Mouse (Mus musculus): Measurements from ENCODE around the gene Syngr1.

The Syngr1 gene

DNA sequence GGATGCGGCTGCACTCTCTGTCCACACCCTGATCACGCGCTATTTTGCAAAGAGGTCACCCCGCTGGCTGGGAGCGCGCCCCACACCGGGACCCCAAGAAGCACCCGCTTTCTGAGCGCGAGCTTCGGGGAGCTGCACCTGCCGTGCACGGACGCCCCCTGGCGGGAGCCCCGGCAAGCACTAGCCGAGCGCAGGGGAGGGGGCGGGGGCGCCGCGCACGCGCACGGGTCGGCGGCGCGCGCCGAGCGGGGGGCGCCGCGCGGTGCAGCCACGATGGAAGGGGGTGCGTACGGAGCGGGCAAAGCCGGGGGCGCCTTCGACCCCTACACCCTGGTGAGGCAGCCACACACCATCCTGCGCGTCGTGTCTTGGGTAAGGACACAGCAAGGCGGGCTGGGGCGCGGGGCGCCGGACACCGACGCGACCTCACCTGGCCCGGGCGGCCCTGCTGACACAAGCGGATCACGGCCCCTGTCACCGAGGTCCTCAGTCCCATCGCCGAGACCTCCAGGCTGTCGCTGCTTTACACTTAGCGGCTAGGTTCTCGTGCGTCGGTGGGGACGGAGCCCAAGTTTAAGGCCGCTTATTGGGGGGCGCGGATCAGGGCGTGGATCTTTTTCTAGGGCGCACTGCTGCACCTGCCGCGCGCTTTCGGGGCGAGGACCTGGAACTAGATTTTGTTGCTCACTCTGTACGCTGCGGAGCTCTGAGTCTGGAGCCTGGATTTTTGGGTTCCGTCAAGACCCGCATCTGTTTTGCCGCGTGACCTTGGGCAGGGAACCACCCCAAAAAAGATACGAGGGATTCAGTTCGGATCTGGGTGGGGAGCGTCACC lies at the start of gene Syngr1, which contains the start of gene Rpl3:
TSS of gene Syngr1 (plus strand) at position 214 of the 835 bp plus-strand sequence.
TSS of gene Rpl3 (minus strand) at position 748 of the 835 bp plus-strand sequence.
- DNase-seq (ENCODE audit: low read depth, low spot score) = peak; percentile 91

DNA sequence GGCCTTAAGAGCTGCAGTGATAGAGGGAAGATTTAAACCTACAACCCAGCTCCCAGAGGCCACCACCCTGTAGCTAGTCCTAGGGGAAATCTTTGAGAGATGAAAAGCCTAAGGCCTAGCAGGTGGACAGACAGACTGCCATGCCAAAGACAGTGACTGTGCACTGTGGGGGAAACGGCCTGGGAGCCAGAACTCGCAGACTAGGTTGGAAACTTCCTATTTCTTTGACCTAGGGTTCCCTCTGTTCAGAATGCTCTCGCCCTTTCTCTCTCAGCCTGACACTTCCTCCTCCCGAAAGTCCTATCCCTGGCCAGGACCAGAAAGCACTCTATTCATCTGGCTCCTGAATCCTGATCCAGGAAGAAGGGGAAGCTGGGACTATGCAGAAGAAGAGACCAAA lies 49.0 kb upstream of the Syngr1 start:
- DNase-seq (ENCODE audit: low read depth, low spot score) = no peak

DNA sequence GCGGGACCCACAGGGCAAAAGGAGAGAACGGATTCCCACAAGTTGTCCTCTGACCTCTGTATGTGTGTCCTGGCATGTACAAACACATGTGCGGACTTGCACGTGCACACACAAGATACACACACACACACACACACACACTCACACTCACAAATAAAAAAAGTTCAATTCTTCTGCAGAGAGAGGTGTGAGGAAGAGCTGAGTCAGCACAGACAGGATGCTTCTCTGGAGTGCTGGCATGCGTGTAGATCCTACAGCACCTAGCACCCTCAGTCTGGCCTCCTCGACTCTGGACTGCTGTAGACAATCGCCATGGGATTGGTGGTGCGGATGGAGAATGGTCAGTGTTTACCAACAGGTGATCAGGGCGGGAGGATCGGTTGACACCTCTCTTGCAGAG lies 46.9 kb upstream of the Syngr1 start:
- DNase-seq (ENCODE audit: low read depth, low spot score) = no peak

DNA sequence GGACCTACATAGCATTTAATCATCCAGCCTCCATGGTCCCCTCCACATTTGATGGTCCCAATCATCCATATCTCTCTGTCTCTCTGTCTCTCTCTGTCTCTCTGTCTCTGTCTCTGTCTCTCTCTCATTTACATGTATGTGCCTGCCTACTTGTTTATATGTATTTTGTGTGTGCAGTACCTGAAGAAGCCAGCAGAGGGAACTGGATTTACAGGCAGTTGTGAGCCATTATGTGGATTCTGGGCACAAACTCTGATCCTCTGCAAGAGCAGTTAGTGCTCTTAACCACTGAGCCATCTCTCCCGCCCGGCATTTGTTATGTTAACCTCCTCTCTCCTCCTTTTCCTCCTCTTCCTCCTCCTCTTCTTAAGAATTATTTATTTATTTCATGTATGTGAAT lies 45.4 kb upstream of the Syngr1 start:
- no peak for DNase-seq (ENCODE audit: low read depth, low spot score)

DNA sequence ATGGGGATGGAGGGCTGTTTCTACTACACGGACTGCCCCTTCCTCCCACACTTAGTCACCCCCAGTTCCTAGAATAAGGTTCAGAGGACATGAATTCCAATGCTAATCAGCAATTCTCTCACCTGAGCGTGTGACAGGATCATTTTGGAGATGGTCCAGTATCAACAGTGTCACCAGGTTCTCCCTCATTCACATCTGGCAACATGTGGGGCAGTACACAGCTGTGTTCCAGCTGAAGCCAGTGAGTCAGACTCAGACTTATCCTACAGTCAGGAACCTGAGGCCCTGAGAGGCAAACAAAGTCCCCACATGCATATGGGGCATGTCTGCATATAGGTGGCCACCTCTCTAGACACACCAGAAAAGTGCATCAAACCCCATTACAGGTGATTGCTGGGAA lies 43.9 kb upstream of the Syngr1 start:
- DNase-seq (ENCODE audit: low read depth, low spot score) = no peak

DNA sequence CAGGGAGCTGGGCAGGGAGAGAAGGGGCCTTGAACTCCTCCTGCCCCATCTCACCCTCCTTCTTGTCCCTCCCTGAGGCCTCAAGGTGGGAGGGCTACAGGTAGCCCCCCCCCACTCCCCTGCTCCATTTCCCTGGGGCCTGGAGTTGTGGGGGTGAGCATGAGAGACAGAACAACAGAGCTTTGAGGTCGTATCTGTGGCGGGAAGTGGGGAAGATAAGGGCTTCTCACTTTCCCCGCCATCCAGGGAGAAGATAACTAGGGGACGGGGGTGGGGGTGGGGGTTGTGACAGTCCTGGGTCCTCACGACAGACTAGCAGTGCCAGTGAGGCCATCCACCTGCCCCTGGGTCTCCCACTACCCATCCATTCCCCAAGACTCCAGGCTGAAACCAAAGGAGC lies 43.2 kb upstream of the Syngr1 start:
- no peak for DNase-seq (ENCODE audit: low read depth, low spot score)

DNA sequence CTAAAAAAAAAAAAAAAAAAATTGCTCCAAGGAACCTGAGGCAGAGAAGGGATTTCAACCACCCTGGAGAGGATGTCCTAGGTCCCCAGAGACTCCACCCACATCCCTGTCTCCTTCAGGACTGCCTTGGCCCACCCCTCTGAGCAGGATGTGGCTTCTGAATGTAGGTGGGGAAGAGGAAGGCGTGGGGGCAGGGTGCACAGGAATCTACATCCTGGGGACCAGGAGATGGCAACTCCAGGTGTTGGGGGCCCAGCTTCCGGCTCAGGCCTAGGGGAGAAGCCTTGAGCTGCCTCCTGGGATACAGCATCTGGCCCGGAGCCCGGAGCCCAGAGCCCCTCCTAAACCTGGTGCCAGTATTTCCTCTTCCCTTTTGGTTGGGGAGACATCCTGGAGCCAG lies 41.0 kb upstream of the Syngr1 start:
- DNase-seq (ENCODE audit: low read depth, low spot score) = no peak

DNA sequence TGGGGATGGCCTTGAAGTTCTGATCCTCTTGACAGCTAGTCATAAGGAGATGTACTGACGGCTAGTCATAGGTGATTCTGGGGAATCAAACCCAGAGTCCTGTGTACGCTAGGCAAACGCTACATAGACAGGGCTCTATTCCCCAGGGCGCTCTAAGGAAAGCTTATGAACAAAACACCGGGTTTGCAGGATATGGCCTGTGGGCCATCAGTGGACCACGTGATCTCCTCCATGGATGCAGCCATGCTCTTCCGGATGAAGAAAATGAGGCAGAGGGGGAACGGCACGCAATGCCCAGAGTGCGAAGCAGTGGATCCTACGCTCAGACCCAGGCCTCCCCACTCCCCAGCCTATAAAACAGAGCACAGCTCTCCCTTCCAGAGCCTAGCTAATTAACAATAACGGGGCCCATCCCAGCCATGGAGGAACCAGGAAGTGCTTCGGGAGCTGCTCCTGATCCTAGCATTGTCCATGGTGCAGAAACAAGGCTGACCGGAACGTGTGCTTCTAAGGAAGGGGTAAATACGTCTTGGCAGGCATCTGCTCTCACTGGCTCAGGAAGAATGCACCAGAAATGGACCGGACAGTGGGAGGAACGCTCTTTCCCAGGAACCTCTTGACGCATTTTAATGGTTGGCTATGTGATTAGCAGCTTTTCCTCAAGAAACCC lies 39.9 kb upstream of the Syngr1 start:
- DNase-seq (ENCODE audit: low read depth, low spot score) = no peak

DNA sequence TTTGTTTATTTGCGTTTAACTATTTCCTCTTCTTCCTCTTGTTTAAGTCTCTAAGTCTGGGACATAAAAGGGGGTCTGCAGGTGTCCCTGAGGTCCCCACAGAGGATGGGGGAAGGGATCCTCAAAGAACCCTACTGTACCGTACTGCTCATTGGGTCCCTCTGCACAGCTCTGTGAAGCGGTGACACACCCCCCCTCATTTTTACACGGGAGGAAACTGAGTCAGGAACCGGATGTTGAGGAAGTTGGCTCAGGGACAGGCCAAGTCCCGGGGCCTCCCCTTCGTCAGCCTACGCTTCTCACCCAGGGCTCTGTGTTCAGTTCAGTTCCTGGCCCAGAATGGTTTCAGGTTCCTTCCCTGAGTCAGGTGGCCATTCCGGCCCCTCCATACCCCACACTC lies 39.4 kb upstream of the Syngr1 start:
- no peak for DNase-seq (ENCODE audit: low read depth, low spot score)

DNA sequence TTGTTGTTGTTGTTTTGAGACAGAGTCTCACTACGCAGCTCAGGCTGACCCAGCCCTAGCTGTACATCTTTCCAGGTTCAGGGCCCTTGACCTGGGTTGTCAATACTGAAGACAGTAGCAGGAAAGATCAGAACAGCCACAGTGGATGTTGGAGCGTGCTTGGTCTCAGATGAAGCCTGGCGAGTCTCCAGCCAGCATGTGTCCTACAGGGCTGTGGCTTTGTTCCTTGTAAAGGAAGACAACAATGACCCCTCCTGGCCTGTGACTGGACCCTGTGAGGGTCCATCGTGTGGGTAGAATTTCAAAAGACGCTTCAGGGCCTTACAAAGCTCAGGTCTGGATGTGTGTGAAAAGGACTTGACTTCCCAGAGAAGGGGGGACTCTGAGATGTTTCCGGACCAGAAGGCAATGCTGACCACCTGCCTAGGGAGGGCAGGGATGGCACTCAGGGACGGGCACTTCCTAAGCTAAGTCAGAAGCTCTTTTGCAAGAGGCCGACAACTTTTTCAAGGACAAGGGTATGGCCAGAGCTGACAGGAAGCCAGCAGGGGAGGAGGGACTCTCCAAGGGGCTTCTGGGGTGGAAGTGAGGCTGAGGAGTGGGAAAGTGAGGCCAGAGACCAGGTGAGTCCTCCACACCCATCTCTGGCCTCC lies 37.6 kb upstream of the Syngr1 start:
- no peak for DNase-seq (ENCODE audit: low read depth, low spot score)

DNA sequence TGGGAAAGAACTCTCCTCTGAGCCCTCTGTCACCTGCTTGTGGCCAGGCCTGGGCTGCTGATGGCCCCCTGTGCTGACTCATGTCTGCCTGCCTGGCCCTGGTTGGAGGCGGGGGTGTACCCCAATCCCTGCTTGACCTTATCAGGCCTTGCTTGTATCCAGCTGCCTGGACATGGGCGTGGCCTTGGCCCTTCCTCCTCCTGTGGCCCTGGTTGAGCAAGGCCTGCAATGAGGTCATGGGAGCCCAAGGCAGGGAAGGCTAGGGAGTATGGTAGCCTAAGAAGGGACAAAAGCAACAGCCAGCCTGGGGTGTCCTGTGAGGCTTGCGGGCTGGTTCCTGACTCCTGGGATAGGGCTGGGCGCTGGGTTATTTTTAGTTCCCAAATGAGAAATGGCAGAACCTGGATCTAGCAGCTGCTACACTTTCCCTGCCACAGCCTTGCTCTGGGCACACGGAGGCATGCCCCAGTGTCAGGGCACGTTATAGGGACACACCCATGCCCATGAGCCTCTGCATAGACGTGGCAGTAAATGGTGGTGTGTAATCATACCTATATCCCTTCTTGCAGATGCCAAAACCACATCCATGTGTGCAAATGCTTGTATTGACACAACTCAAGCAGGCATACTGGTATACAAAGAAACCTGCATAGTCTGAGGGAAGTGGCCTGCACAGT lies 37.0 kb upstream of the Syngr1 start:
- DNase-seq (ENCODE audit: low read depth, low spot score) = no peak

DNA sequence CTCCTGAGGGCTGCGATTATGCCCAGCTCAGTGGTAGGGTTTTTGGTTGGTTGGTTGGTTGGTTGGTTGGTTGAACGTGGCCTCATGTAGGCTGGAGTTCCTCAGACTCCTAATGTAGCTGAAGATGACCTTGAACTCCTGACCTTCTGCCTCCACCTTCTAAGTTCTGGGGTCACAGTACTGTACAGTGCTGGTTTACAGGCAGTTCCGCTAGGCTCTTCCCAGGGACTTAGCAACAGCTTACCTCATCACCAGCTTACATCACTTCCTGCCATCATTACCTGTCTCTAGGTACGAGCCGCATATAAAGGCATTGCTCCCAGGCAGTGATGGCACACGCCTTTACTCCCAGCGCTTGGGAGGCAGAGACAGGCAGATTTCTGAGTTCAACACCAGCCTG lies 33.0 kb upstream of the Syngr1 start:
- DNase-seq (ENCODE audit: low read depth, low spot score) = no peak

DNA sequence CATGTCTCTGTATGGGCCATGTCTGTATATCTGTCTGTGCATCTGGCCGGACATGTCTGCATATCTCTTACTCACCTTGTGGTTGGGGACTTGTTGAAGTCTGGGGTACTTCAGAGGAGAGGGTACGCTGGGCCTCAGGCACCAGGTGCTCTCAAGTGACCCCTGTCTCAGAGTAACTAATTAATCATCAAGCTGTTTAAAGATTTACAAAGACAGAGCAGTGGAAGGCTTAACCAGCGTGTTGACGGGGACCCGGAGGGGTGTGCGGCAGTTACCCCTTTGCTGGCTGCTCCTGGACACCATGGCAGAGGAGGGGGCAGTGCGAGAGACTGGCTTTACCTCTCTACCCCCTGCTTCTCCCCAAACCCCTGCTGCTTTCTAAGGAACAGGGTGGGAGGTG lies 31.5 kb upstream of the Syngr1 start:
- DNase-seq (ENCODE audit: low read depth, low spot score) = no peak

DNA sequence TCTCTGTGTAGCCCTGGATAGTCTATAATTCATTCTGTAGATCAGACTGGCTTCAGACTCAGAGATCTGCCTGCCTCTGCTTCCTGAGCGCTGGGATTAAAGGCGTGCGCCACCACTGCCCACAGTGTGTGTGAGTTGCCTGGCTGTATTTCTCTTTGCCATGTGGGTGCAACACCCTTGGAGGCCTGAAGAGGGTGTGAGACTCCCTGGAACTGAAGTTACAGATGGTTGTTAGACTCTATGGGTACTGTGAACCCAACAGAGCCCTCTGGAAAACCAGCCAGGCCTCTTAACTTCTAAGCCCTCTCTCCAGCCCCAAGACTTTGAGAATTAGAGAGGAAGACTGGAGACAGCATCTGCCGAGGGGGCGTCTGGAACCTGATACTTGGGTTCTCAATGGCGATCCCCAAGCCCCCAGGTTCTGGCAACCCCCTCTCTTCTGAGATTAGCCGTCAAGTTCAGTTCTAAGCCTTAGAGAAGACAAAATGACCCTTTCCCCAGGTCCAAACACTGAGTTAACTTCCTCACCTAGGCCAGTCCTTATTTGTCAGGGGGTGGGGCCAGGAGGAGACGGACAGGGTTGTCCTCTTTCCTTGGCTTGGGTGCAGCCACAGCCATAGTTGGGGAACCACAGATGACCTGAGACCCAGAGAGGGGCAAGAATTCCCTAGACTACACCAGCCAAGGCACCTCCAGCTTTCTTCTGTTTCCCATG lies 30.6 kb upstream of the Syngr1 start:
- DNase-seq (ENCODE audit: low read depth, low spot score) = no peak

DNA sequence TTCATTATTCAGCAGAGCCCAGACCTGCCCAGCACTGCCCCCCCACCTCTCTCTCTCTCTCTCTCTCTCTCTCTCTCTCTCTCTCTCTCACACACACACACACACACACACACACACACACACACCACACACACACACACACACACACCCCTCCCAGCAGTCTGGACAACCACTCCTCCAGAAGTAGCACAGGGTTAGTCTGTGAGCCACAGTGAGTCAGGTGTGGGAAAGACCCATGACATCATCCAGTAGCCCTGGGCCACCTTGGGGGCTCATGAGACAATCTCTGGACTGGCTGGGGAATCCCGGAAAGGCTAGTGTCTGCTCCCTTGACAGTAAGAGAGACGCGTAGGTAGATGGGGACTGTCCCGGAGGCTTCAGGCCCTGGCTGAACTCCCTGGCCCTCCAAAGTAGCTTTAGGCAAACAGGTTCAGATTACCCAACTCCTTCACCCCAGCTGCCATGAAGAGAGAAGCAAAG lies 30.0 kb upstream of the Syngr1 start:
- DNase-seq (ENCODE audit: low read depth, low spot score) = no peak

DNA sequence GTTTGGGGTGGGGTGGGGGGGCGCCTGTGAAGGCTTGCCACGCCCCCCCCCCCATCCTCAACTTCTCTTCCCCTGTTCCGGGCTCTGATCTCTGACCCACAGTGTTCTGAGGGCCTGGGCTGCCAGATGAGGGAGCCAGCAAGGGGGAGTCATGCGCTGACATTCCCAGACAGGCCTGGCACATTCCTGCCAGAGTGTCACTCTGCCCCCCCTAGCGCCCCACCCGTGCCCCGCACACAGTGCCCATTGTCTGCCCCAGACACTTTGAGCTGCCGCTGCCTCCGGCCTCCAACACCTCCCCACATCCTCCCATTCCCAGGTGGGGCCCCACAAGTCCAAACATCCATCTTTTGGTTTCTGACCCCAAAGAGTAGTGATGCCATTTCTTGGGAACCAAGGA lies 28.8 kb upstream of the Syngr1 start:
- DNase-seq (ENCODE audit: low read depth, low spot score) = no peak

DNA sequence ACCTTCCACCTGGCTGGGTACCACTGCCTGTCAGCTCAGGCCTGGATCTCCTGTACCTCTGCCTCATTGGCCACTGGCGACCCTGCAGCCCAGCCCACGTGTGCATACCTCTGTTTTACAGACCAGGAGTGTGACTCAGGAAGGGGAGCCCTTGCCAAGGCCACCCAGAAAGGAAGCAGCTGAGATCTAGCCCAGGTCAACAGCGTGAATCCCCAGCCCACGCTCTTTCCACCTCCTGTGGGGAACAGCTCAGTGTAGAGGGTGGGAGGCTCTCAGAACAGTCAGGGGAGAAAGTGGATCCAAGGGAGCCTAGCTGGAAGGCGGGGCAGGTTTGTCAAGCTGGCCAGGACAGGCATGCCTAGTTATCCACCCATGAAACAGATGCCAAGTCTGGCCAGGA lies 28.3 kb upstream of the Syngr1 start:
- DNase-seq (ENCODE audit: low read depth, low spot score) = peak; percentile 60

DNA sequence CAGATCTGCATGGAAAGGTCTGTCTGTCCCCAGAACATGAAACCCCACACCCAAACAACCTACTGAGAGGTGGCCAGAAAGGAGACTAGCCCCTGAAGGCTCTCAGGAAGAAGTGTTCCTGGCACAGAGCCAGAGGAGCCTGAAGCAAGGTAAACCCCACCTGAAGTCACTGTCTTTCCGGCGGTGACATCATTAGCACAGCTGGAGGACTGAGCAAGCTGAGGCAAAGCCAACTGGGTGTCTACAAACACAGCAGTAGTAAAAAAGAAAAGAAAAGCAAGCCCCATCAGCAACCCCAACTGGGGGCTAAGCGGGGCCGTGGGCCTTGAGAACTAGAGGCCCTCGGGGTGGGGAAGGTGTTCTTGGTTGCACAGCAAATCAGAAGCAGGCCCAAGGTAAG lies 26.2 kb upstream of the Syngr1 start:
- no peak for DNase-seq (ENCODE audit: low read depth, low spot score)

DNA sequence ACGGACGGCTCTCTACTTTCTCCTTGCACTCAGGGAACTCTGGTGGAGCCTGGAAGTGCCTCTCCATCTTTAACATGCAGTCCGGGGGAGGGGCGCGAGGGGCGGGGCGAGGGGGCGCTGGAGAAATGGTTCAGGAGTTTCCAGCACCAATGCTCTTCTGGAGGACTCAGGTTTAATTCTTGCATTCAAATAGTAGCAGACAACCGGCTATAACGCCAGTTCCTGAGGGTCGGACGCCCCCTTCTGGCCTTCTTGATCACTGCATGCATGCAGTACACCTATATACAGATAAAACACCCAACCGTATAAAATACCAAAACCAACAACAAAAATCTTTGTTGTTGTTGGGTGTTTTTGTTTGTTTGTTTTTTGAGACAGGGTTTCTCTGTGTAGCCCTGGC lies 25.7 kb upstream of the Syngr1 start:
- DNase-seq (ENCODE audit: low read depth, low spot score) = no peak

DNA sequence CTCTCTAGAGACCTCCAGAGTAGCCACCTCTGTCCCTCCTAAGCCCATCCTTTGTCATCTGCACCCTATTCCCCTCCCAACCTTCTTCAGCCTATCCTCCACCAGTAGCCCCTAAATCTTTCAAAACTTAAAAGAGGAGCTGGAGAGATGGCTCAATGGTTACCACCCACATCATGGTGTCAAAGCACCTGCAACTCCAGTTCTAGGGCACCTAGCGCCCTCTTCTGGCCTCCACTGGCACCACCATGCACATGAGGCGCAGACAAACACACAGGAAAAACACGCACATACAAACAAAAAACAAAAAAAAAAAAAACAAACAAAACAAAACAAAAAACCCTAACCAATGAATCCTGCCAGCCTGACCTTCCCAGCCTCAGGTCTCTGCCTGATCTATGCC lies 24.6 kb upstream of the Syngr1 start:
- no peak for DNase-seq (ENCODE audit: low read depth, low spot score)

DNA sequence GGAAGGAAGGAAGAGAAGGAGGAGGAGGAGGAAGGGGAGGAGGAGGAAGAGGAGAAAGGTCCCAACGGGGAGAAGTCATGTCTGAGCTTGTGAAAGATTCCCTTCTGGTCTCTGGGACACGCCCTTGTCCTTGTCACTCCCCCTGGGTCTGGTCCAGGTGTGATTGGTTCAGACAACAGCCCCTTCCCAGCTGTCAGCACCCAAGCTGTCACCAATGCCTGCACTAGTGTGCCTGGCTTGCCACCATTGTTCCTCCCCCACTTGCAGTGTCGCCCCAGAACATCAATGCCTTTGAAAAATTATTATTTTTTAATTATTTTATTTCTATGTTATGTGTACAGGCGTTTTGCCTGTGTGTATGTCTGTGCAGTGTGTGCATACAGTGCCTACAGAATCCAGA lies 22.0 kb upstream of the Syngr1 start:
- DNase-seq (ENCODE audit: low read depth, low spot score) = no peak
